Mouse (Mus musculus) C3H10T1/2 (cell line): ENCODE data around the gene Cbx1. TPM values are rescaled to one million over a fixed set of nuclear protein-coding genes. Genes with fewer than 3 reads are reported as not detected.

ENCODE experiments used
- polyA plus RNA-seq, 2 experiments: library from polyadenylated mRNA; unstranded; fragments of >200 nt; fragmentation: generic; extraction: Trizol; gene quantifications; one replicate each; pipeline ENCODE4 v1.2.1; 2012; ENCODE audit warnings: missing spikeins in 2 of 2

Gene Cbx1
- polyA plus RNA-seq = 10 to 100 TPM; 10.9 to 66.8 TPM

GRCm38 (mm10) chr11:96788871-96789795 lies at the start of gene Cbx1:
Gene Cbx1 (plus strand): TSS chr11:96789127.

GRCm38 (mm10) chr11:96776968-96777962 lies 11.7 kb upstream of the Cbx1 start, which contains the start of gene Snx11:
Gene Snx11 (minus strand): TSS chr11:96777559.

GRCm38 (mm10) chr11:96829813-96830538 lies 41.0 kb downstream of the Cbx1 start, which contains the start of gene Nfe2l1:
Gene Nfe2l1 (minus strand): TSS chr11:96829968.

DNA sequence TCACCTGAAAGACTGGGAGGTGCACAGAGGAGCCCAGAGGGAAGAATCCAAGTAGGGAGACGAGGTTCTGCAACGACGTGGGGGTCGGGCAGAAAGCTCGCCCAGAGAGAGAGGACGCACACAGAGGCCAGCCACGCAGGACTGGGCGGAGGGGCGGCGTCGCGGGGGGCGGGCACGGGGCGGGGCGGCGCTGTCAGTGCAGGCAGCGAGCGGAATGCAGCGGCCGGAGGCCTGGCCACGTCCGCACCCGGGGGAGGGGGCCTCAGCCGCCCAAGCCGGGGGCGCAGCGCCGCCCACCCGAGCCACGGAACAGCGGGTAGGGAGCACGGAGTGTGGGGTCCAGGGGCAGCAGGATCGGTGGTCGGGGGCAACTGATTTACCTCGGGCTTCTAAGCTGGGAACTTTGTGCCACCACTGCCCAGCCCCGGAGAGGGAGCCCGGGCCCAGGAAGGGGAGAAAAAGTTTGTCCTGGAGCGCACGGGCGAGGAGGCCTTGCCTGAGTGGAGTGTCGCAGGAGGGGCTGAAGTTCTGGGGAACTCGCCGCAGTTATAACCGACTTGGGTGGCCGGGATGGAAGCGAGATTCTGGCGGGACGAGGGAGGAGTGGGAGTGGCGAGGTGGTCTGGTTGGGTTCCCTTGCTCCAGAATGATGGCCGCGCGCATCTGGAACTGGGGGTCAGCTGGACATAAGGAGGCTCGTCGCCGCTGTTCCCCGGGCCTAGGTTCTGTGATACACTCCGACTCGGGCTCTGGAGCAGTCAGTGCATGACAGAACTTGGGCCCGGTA lies 60.9 kb downstream of the Cbx1 start, which contains the start of gene Copz2:
Gene Copz2, plus strand, starts transcription at position 190 of the 787 bp plus-strand sequence.

Other genes starting within 250 kb of the Cbx1 start
- 10 to 100 TPM in 1 of 2 experiments, 1 to 10 TPM in 1; 9.3 to 16.1 TPM for gene Snx11, start 11.6 kb upstream of the Cbx1 start, polyA plus RNA-seq
- gene Nfe2l1, start 40.8 kb downstream of the Cbx1 start, polyA plus RNA-seq = 100 to 1,000 TPM in 1 of 2 experiments, 10 to 100 TPM in 1; 32.1 to 205 TPM
- gene Copz2, start 60.7 kb downstream of the Cbx1 start, polyA plus RNA-seq = 100 to 1,000 TPM; 148 to 589 TPM
- 10 to 100 TPM; 58.3 to 94.0 TPM for gene Cdk5rap3, start 127.4 kb downstream of the Cbx1 start, polyA plus RNA-seq
- gene Prr15l, start 139.0 kb downstream of the Cbx1 start, polyA plus RNA-seq = not detected
- 1 to 10 TPM; 1.6 to 2.6 TPM for gene Pnpo, start 154.9 kb downstream of the Cbx1 start, polyA plus RNA-seq
- gene Sp2, start 193.8 kb downstream of the Cbx1 start, polyA plus RNA-seq = 10 to 100 TPM in 1 of 2 experiments, 1 to 10 TPM in 1; 6.4 to 15.4 TPM
- gene Sp6, start 224.3 kb downstream of the Cbx1 start, polyA plus RNA-seq = under 1 TPM in 1 of 2 experiments, not detected in 1; 0.06 TPM
- gene Scrn2, start 240.8 kb downstream of the Cbx1 start, polyA plus RNA-seq = 10 to 100 TPM; 37.1 to 48.4 TPM